Mouse (Mus musculus) kidney, postnatal 36 days (tissue): ENCODE data around the gene E2f4.

ENCODE experiments used
- DNase-seq, 2 experiments: peaks; one replicate each; pipeline ENCODE4 v3.0.0; 2021 to 2022; ENCODE audit warnings: mixed read lengths in 2 of 2

E2f4 gene

GRCm38 (mm10) chr8:105323183-105323582 is 25.7 kb downstream of the E2f4 start:
- no peak for DNase-seq

GRCm38 (mm10) chr8:105325641-105326093 is 28.2 kb downstream of the E2f4 start:
- no peak for DNase-seq

- peak; percentile 97 to 99 for DNase-seq
Measured at GRCm38 (mm10) chr8:105326141-105326672, 28.7 kb downstream of the E2f4 start, which contains the start of the genes Lrrc29 and Tmem208. Lrrc29 (minus strand) TSS chr8:105326278. Tmem208 (plus strand) TSS chr8:105326354.

GRCm38 (mm10) chr8:105326968-105327367 is 29.5 kb downstream of the E2f4 start:
- DNase-seq, result no peak

- DNase-seq, result peak; percentile 41 to 54
Measured at GRCm38 (mm10) chr8:105330325-105330724, 32.9 kb downstream of the E2f4 start.

GRCm38 (mm10) chr8:105331469-105331868 is 34.0 kb downstream of the E2f4 start:
- no peak for DNase-seq

- DNase-seq, result no peak
Measured at GRCm38 (mm10) chr8:105331931-105332330, 34.5 kb downstream of the E2f4 start.

- no peak for DNase-seq
Measured at GRCm38 (mm10) chr8:105332523-105332922, 35.1 kb downstream of the E2f4 start.

- DNase-seq, result peak in 1 of 2 experiments; percentile 46
Measured at GRCm38 (mm10) chr8:105336373-105337130, 39.1 kb downstream of the E2f4 start.

- no peak for DNase-seq
Measured at GRCm38 (mm10) chr8:105338992-105339391, 41.5 kb downstream of the E2f4 start.

GRCm38 (mm10) chr8:105339886-105340635 is 42.6 kb downstream of the E2f4 start:
- peak; percentile 64 to 73 for DNase-seq

GRCm38 (mm10) chr8:105341399-105341798 is 43.9 kb downstream of the E2f4 start:
- DNase-seq, result no peak

GRCm38 (mm10) chr8:105342768-105343167 is 45.3 kb downstream of the E2f4 start:
- no peak for DNase-seq

GRCm38 (mm10) chr8:105343791-105344574 is 46.5 kb downstream of the E2f4 start:
- no peak for DNase-seq

GRCm38 (mm10) chr8:105345061-105345975 is 47.9 kb downstream of the E2f4 start:
- peak; percentile 63 to 69 for DNase-seq

- DNase-seq, result peak; percentile 82 to 86
Measured at GRCm38 (mm10) chr8:105346611-105347427, 49.4 kb downstream of the E2f4 start.

- peak; percentile 99 for DNase-seq
Measured at GRCm38 (mm10) chr8:105347428-105348221, 50.2 kb downstream of the E2f4 start, which contains the start of gene Fhod1. Fhod1 (minus strand) TSS chr8:105347953.

- peak in 1 of 2 experiments; percentile 64 for DNase-seq
Measured at GRCm38 (mm10) chr8:105348450-105349095, 51.1 kb downstream of the E2f4 start, which contains the start of gene Slc9a5. Slc9a5 (plus strand) TSS chr8:105348843.
